Mouse (Mus musculus) CH12.LX (cell line): Measurements from ENCODE around the gene Gse1. TPM values are rescaled to one million over a fixed set of nuclear protein-coding genes. Genes with fewer than 3 reads are reported as not detected.

Experiments
- DNase-seq: peaks from one replicate; pipeline ENCODE4 v3.0.0-alpha.2; 2013; ENCODE audit errors: extremely low read depth
- H3K27ac ChIP-seq: 2 replicates; pipeline ENCODE4 v1.5.1; 2012; ENCODE audit warnings: low read depth, mild to moderate bottlenecking, control low read depth, moderate library complexity; ENCODE audit not compliant: insufficient read depth
- H3K27me3 ChIP-seq: replicated peaks from 2 replicates; pipeline ENCODE3; 2012; ENCODE audit warnings: inconsistent platforms
- H3K36me3 ChIP-seq, 2 experiments: replicated peaks in 1 of 2; 2 replicates each; pipeline versions ENCODE3 to v1.6.1; 2012; ENCODE audit warnings: inconsistent platforms in 1 of 2, low read length in 1 of 2, mild to moderate bottlenecking in 1 of 2, mixed read lengths in 1 of 2, moderate library complexity in 1 of 2; ENCODE audit not compliant: control insufficient read depth in 1 of 2, insufficient read depth in 1 of 2
- H3K4me1 ChIP-seq, 2 experiments: 2 replicates each; pipeline ENCODE4 v1.6.1; 2012; ENCODE audit warnings: inconsistent platforms in 1 of 2, moderate library complexity in 1 of 2; ENCODE audit not compliant: insufficient read depth in 2 of 2, control insufficient read depth in 1 of 2
- H3K4me2 ChIP-seq: 2 replicates; pipeline ENCODE4 v1.6.1; 2012; ENCODE audit warnings: low read depth, mild to moderate bottlenecking, control low read depth; ENCODE audit not compliant: poor library complexity, insufficient read depth, severe bottlenecking
- H3K4me3 ChIP-seq, 3 experiments: fragments of 150-350 bp in 1 of 3; sonication (generic) in 1 of 3; replicated peaks in 1 of 3; 2 replicates each; pipeline versions ENCODE3 to v1.5.1; 2011 to 2012; ENCODE audit warnings: low read depth in 2 of 3, low read length in 2 of 3, mild to moderate bottlenecking in 2 of 3, moderate library complexity in 2 of 3, control low read depth in 1 of 3, improper control_type of control experiment in 1 of 3, inconsistent platforms in 1 of 3, mixed read lengths in 1 of 3; ENCODE audit not compliant: poor library complexity in 1 of 3
- H3K79me2 ChIP-seq: replicated peaks from 2 replicates; pipeline ENCODE4 v1.6.1; 2012; ENCODE audit warnings: mild to moderate bottlenecking, moderate library complexity; ENCODE audit not compliant: control insufficient read depth, poor library complexity, insufficient read depth, severe bottlenecking; ENCODE audit errors: extremely low read depth
- H3K9ac ChIP-seq: 2 replicates; pipeline ENCODE4 v1.6.1; 2012; ENCODE audit warnings: low read depth, mild to moderate bottlenecking, control low read depth, moderate library complexity; ENCODE audit not compliant: insufficient read depth
- H3K9me3 ChIP-seq: replicated peaks from 2 replicates; pipeline ENCODE3; 2012; ENCODE audit warnings: low read length, inconsistent platforms, mixed read lengths
- BHLHE40 ChIP-seq: IDR thresholded peaks from 2 replicates; pipeline ENCODE4 v1.6.1; 2011; ENCODE audit warnings: mild to moderate bottlenecking, low read depth, low read length, improper control_type of control experiment
- CHD1 ChIP-seq: IDR thresholded peaks from 2 replicates; pipeline ENCODE4 v1.6.1; 2012; ENCODE audit warnings: low read depth, low read length, improper control_type of control experiment, inconsistent platforms
- CTCF ChIP-seq, 2 experiments: IDR thresholded peaks in 1 of 2; conservative IDR thresholded peaks in 1 of 2; 2 replicates each; pipeline ENCODE4 v1.5.1; 2011 to 2012; ENCODE audit warnings: low read depth in 2 of 2, low read length in 2 of 2, improper control_type of control experiment in 1 of 2, inconsistent platforms in 1 of 2, mild to moderate bottlenecking in 1 of 2, moderate library complexity in 1 of 2
- ETS1 ChIP-seq: conservative IDR thresholded peaks from 2 replicates; pipeline ENCODE4 v1.6.1; 2012; ENCODE audit warnings: low read depth, mild to moderate bottlenecking, inconsistent platforms, low read length, improper control_type of control experiment, moderate library complexity
- JUN ChIP-seq: IDR thresholded peaks from 2 replicates; pipeline ENCODE4 v1.6.1; 2011; ENCODE audit warnings: low read depth, mild to moderate bottlenecking, low read length, improper control_type of control experiment, moderate library complexity; ENCODE audit not compliant: insufficient read depth
- JUND ChIP-seq: conservative IDR thresholded peaks from 2 replicates; pipeline ENCODE4 v1.6.1; 2011; ENCODE audit warnings: low read depth, low read length, improper control_type of control experiment
- MAX ChIP-seq: IDR thresholded peaks from 2 replicates; pipeline ENCODE4 v1.6.1; 2011; ENCODE audit warnings: low read length, improper control_type of control experiment
- MYC ChIP-seq: IDR thresholded peaks from 2 replicates; pipeline ENCODE4 v1.6.1; 2011; ENCODE audit warnings: low read depth, mild to moderate bottlenecking, improper control_type of control experiment, low read length
- PAX5 ChIP-seq: IDR thresholded peaks from 2 replicates; pipeline ENCODE4 v1.6.1; 2012; ENCODE audit warnings: low read length, inconsistent platforms, mixed read lengths
- POLR2A ChIP-seq: IDR thresholded peaks from 2 replicates; pipeline ENCODE4 v1.6.1; 2011; ENCODE audit warnings: low read depth, mild to moderate bottlenecking, improper control_type of control experiment, low read length
- POLR2AphosphoS2 ChIP-seq: IDR thresholded peaks from 2 replicates; pipeline ENCODE4 v1.6.1; 2011; ENCODE audit warnings: low read depth, low read length, improper control_type of control experiment
- RAD21 ChIP-seq: IDR thresholded peaks from 2 replicates; pipeline ENCODE4 v1.6.1; 2011; ENCODE audit warnings: low read depth, mild to moderate bottlenecking, low read length, improper control_type of control experiment, moderate library complexity
- RCOR1 ChIP-seq: conservative IDR thresholded peaks from 2 replicates; pipeline ENCODE4 v1.6.1; 2012; ENCODE audit warnings: low read depth, mild to moderate bottlenecking, inconsistent platforms, low read length, improper control_type of control experiment
- SMC3 ChIP-seq: IDR thresholded peaks from 2 replicates; pipeline ENCODE4 v1.6.1; 2011; ENCODE audit warnings: low read depth, low read length, improper control_type of control experiment
- UBTF ChIP-seq: IDR thresholded peaks from 2 replicates; pipeline ENCODE4 v1.6.1; 2012; ENCODE audit warnings: low read depth, mild to moderate bottlenecking, inconsistent platforms, low read length, improper control_type of control experiment, moderate library complexity
- ZC3H11A ChIP-seq: IDR thresholded peaks from 2 replicates; pipeline ENCODE4 v1.6.1; 2012; ENCODE audit warnings: low read depth, mild to moderate bottlenecking, inconsistent platforms, low read length, improper control_type of control experiment
- ZKSCAN1 ChIP-seq: IDR thresholded peaks from 2 replicates; pipeline ENCODE4 v1.6.1; 2012; ENCODE audit warnings: low read depth, inconsistent platforms, low read length, improper control_type of control experiment, borderline replicate concordance
- ZMIZ1 ChIP-seq: IDR thresholded peaks from 2 replicates; pipeline ENCODE4 v1.6.1; 2012; ENCODE audit warnings: low read depth, mild to moderate bottlenecking, inconsistent platforms, low read length, improper control_type of control experiment
- dilution Hi-C: fragments of 300-500 bp; cut with MboI; formaldehyde crosslinking; loops from 2 replicates; pipeline ENCODE4 v1.14.3; 2020; ENCODE audit warnings: low sequenced_read_pairs; ENCODE audit not compliant: extremely low pct_unique_long_range_greater_than_20kb, extremely low pct_ligation_motif_present
- in situ Hi-C: fragments of 300-500 bp; cut with MboI; formaldehyde crosslinking; loops from 3 replicates; pipeline ENCODE4 v1.14.3; 2019; ENCODE audit warnings: low sequenced_read_pairs, low pct_ligation_motif_present, low pct_unique_long_range_greater_than_20kb, mixed read lengths
- polyA plus RNA-seq: library from polyadenylated mRNA; unstranded; fragments of >175 nt; gene quantifications from 2 replicates; pipeline ENCODE4 v1.2.1, GENCODE M21; 2012; ENCODE audit warnings: low read depth; ENCODE audit not compliant: insufficient read length
- total RNA-seq, 2 experiments: library from RNA; depleted of rRNA; stranded (reverse); fragments of 300-350 nt in 1 of 2; fragments of >200 nt in 1 of 2; gene quantifications; 2 replicates each; pipeline ENCODE4 v1.2.3; 2012 to 2014

The Gse1 gene
- total and polyA plus RNA-seq, 3 experiments, result 1.3 to 9.8 (median 8.5) TPM

DNA sequence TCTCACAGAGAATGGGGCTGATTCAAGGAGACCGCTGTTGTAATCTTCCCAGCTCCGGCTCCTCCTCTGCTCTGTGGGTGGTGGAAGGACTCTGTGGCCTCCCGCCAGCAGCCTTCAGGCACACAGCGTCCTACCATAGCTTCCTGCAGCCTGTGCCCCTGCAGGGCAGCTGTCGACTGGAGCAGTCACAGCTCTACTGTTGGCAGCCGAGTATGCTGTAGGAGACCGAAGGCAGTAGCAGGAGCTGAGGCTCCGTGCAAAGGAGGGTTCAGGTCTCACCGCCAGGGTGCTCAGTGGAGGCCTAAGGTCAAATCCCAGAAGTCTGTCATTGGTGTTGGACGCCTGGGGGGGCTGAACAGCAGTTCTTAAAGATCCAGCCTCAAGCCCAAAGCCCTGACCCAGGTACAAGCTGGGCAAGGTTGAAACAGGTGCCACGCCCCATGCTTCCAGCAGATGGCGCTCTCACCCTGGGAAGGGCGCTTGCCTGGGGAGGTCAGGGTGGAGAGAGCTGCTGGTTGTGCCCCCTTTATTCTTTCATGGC is 72.4 kb downstream of the Gse1 start:
- peak; percentile 30 for DNase-seq
- TF ChIP-seq JUND (no peak), CTCF (conservative IDR thresholded peaks at IDR 0.05 in 1 of 2, IDR thresholded peaks at IDR 0.05 in 1 of 2; ENCODE audit: low read depth in 2 of 2, low read length in 2 of 2) (peak; percentile 84 to 85), BHLHE40 (no peak), POLR2AphosphoS2 (no peak), RAD21 (peak; percentile 68), UBTF (no peak), CHD1 (no peak), ZKSCAN1 (no peak), SMC3 (peak; percentile 69)
- H3K9ac ChIP-seq, result no peak overlapping the region
- H3K79me2 ChIP-seq, result no peaks in the 10 kb centered on the region
- no peaks in the 10 kb centered on the region for H3K9me3 ChIP-seq
- H3K27me3 ChIP-seq, result peaks cover 17% of the 10 kb centered on the region
- H3K36me3 ChIP-seq, result no peaks in the 10 kb centered on the region
- H3K4me3 ChIP-seq, result no peak overlapping the region
- H3K4me1 ChIP-seq, result no peaks in the 10 kb centered on the region
- in situ Hi-C loops (no loop called here), dilution Hi-C loops (no loop called here)
- no peak overlapping the region for H3K4me2 ChIP-seq
- no peak overlapping the region for H3K27ac ChIP-seq

- H3K4me1 ChIP-seq, result no peaks in the 10 kb centered on the region
- in situ Hi-C loops, result no loop called here
- peaks cover 19% of the 10 kb centered on the region for H3K27me3 ChIP-seq
- H3K9me3 ChIP-seq, result no peaks in the 10 kb centered on the region
- TF ChIP-seq CTCF (conservative IDR thresholded peaks at IDR 0.05 in 1 of 2, IDR thresholded peaks at IDR 0.05 in 1 of 2; ENCODE audit: low read depth in 2 of 2, low read length in 2 of 2) (no peak), MAX (no peak), MYC (no peak), PAX5 (no peak), ETS1 (no peak), CHD1 (no peak)
- no peaks in the 10 kb centered on the region for H3K79me2 ChIP-seq
- no peak overlapping the region for H3K9ac ChIP-seq
- H3K4me2 ChIP-seq, result no peak overlapping the region
- no peak for DNase-seq
- no peaks in the 10 kb centered on the region for H3K36me3 ChIP-seq
- dilution Hi-C loops, result no loop called here
- no peak overlapping the region for H3K4me3 ChIP-seq
- H3K27ac ChIP-seq, result no peak overlapping the region
These were observed 74.9 kb downstream of the Gse1 start for GRCm38 (mm10) chr8:120302941-120303675.

GRCm38 (mm10) chr8:120304097-120304496 is 75.8 kb downstream of the Gse1 start:
- no peak overlapping the region for H3K9ac ChIP-seq
- in situ Hi-C loops, result no loop called here
- no peaks in the 10 kb centered on the region for H3K9me3 ChIP-seq
- peaks cover 19% of the 10 kb centered on the region for H3K27me3 ChIP-seq
- TF ChIP-seq RCOR1 (no peak), ZC3H11A (no peak), JUN (no peak), ZMIZ1 (no peak), POLR2A (no peak)
- no peaks in the 10 kb centered on the region for H3K36me3 ChIP-seq
- no peak overlapping the region for H3K27ac ChIP-seq
- no peak overlapping the region for H3K4me3 ChIP-seq
- no peaks in the 10 kb centered on the region for H3K79me2 ChIP-seq
- H3K4me2 ChIP-seq, result no peak overlapping the region
- no peak for DNase-seq
- dilution Hi-C loops, result no loop called here
- no peaks in the 10 kb centered on the region for H3K4me1 ChIP-seq
